Comparison of ENCODE assay signal across 9 mouse cellular contexts in genomic region chr17:29044925-29045319, GRCm38 (mm10). TPM values are rescaled to one million over a fixed set of nuclear protein-coding genes. Genes with fewer than 3 reads are reported as not detected.
DNase-seq lines count a peak whose midpoint lies in the region; ATAC-seq and TF ChIP-seq lines count a peak whose summit lies in the region.
"Had no signal": no experiment of that assay in that cellular context is flagged by ENCODE, and none has a peak within 500 bp of the region (broad histone marks: within the 10 kb centered on the region; RNA-seq: fewer than 3 reads in every experiment).

No protein-coding gene starts in this region.

- peak; percentile 42 to 70 for DNase-seq in cerebellum, postnatal 10 days
- DNase-seq in cerebellum, postnatal 4 days (ENCODE audit: low spot score in 2 of 2), result no peak
- DNase-seq in liver, adult 2 months (ENCODE audit: extremely low read depth, low read depth, low spot score), result peak; percentile 65
- DNase-seq in liver, result no peak
- no peak for DNase-seq in urinary bladder, adult 18-20 months (ENCODE audit: low spot score in 2 of 2)
- DNase-seq in left cerebral cortex, postnatal 25 days (ENCODE audit: low spot score in 2 of 2), result no peak
- DNase-seq: liver, embryonic 13.5 days had no signal

- no peak overlapping the region for H3K4me2 ChIP-seq in neural tube, embryonic 15.5 days
- H3K4me2 ChIP-seq: liver, embryonic 13.5 days had no signal

- no peak for TF ChIP-seq CTCF in liver, adult 2 months (IDR thresholded peaks at IDR 0.05; ENCODE audit: low read depth, low read length)

- intact Hi-C loops in left cerebral cortex, postnatal 25 days (cut with DNase I), result loop anchor here (5.0 kb wide), 1 partner anchor 202 kb away; no protein-coding TSS in a partner anchor

- TF ChIP-seq POLR2A in liver, adult 2 months (IDR thresholded peaks at IDR 0.05; ENCODE audit: extremely low read depth, insufficient read depth, low read length), result no peak

- no peak for ATAC-seq in neural tube, embryonic 15.5 days (ENCODE audit: low FRiP score)

- H3K27me3 ChIP-seq in liver, adult 2 months (ENCODE audit: control insufficient read depth, insufficient read depth, low read length), result no peaks in the 10 kb centered on the region
- no peaks in the 10 kb centered on the region for H3K27me3 ChIP-seq in neural tube, embryonic 15.5 days (replicated peaks)
- H3K27me3 ChIP-seq: liver, embryonic 13.5 days had no signal

- H3K79me2 ChIP-seq in liver, adult 2 months (ENCODE audit: control insufficient read depth, insufficient read depth, low read length), result no peaks in the 10 kb centered on the region

- H3K9me3 ChIP-seq in neural tube, embryonic 15.5 days (replicated peaks), result no peaks in the 10 kb centered on the region
- H3K9me3 ChIP-seq: liver, embryonic 13.5 days had no signal

- peak overlapping the region; percentile 37 for H3K27ac ChIP-seq in liver, adult 2 months (replicated peaks; ENCODE audit: insufficient read depth, low read depth, low read length)
- H3K27ac ChIP-seq in brown adipose tissue, adult 24 weeks (replicated peaks; ENCODE audit: low read depth, low read length), result peak overlapping the region; percentile 77
- peak overlapping the region; percentile 28 for H3K27ac ChIP-seq in neural tube, embryonic 15.5 days (replicated peaks)

- H3K36me3 ChIP-seq in liver, adult 2 months (ENCODE audit: control insufficient read depth, insufficient read depth, low read length), result peaks cover 28% of the 10 kb centered on the region
- H3K36me3 ChIP-seq in neural tube, embryonic 15.5 days, result peaks cover 67% of the 10 kb centered on the region

- H3K9ac ChIP-seq in liver, adult 2 months (ENCODE audit: low read depth, low read length), result no peak overlapping the region
- H3K9ac ChIP-seq in neural tube, embryonic 15.5 days (replicated peaks), result no peak overlapping the region
- H3K9ac ChIP-seq: liver, embryonic 13.5 days had no signal

- WGBS in liver, adult 2 months, result 16% methylated on average over 1 of the region's 1 CpGs
- 50% methylated on average over 1 of the region's 1 CpGs for WGBS in neural tube, embryonic 15.5 days

- H3K4me1 ChIP-seq in liver, adult 2 months (ENCODE audit: control insufficient read depth, insufficient read depth, low read length), result peaks cover 24% of the 10 kb centered on the region
- H3K4me1 ChIP-seq in brown adipose tissue, adult 24 weeks (ENCODE audit: control insufficient read depth, insufficient read depth, insufficient read length, low read length), result peaks cover 8% of the 10 kb centered on the region
- H3K4me1 ChIP-seq in neural tube, embryonic 15.5 days, result peaks cover 10% of the 10 kb centered on the region; the same call in 1 of the 2 replicates

- no peak overlapping the region for H3K4me3 ChIP-seq in liver, adult 2 months (ENCODE audit: insufficient read depth, low read depth, low read length)
- no peak overlapping the region for H3K4me3 ChIP-seq in brown adipose tissue, adult 24 weeks (ENCODE audit: insufficient read depth, low read depth, low read length)
- H3K4me3 ChIP-seq in neural tube, embryonic 15.5 days (replicated peaks), result no peak overlapping the region
- H3K4me3 ChIP-seq: liver, embryonic 13.5 days had no signal

RNA-seq across cellular contexts. Expression of gene Srsf3, which starts 12.5 kb away (rescaled TPM):
- total RNA-seq in liver, adult 2 months (2014; rRNA removed), result 41.4 and 47.3 TPM in 2 replicates
- 26.6 and 40.1 TPM in 2 replicates for polyA plus RNA-seq in liver, adult 2 months (2012; rRNA removed)
- 105 and 132 TPM in 2 replicates for polyA plus RNA-seq in brown adipose tissue, adult 24 weeks (2012; ENCODE audit: insufficient read depth, insufficient read length, missing spikeins)
- polyA plus RNA-seq in neural tube, embryonic 15.5 days (2015; fragmentation: Nextera tagmentation; extraction: Ambion mirVana), result 403 and 429 TPM in 2 replicates
- 100 to 1,000 TPM; 113 to 117 TPM for total RNA-seq in left cerebral cortex, postnatal 25 days (2021)

RNA-seq across cellular contexts. Expression of gene Stk38, which starts 37.1 kb away (rescaled TPM):
- 45.8 and 52.2 TPM in 2 replicates for total RNA-seq in liver, adult 2 months (2014; rRNA removed)
- polyA plus RNA-seq in liver, adult 2 months (2012; rRNA removed), result 52.0 and 54.4 TPM in 2 replicates
- polyA plus RNA-seq in brown adipose tissue, adult 24 weeks (2012; ENCODE audit: insufficient read depth, insufficient read length, missing spikeins), result 47.3 and 49.3 TPM in 2 replicates
- polyA plus RNA-seq in neural tube, embryonic 15.5 days (2015; fragmentation: Nextera tagmentation; extraction: Ambion mirVana), result 81.2 and 82.1 TPM in 2 replicates
- total RNA-seq in left cerebral cortex, postnatal 25 days (2021), result 10 to 100 TPM; 44.9 to 59.3 TPM

RNA-seq across cellular contexts. Expression of gene Cdkn1a, which starts 45.9 kb away (rescaled TPM):
- total RNA-seq in liver, adult 2 months (2014; rRNA removed), result 0.37 and 0.60 TPM in 2 replicates
- polyA plus RNA-seq in liver, adult 2 months (2012; rRNA removed), result 6.9 and 9.3 TPM in 2 replicates
- 36.2 and 74.0 TPM in 2 replicates for polyA plus RNA-seq in brown adipose tissue, adult 24 weeks (2012; ENCODE audit: insufficient read depth, insufficient read length, missing spikeins)
- 99.0 and 99.7 TPM in 2 replicates for polyA plus RNA-seq in neural tube, embryonic 15.5 days (2015; fragmentation: Nextera tagmentation; extraction: Ambion mirVana)
- total RNA-seq in left cerebral cortex, postnatal 25 days (2021), result 10 to 100 TPM; 36.0 to 54.2 TPM

Comparison
In these comparisons a context has a peak if more than half of its experiments do, and no peak if none do; other contexts are left out.
1. DNase-seq: peak in cerebellum, postnatal 10 days (2 of 2) and liver, adult 2 months (single experiment); none in cerebellum, postnatal 4 days (0 of 2), liver (single experiment), urinary bladder, adult 18-20 months (0 of 2) and left cerebral cortex, postnatal 25 days (0 of 2).
2. Peak in every context shown above with its lines, with median percentiles within 50 percentile points of each other: H3K27ac ChIP-seq.